Mouse (Mus musculus): ENCODE data around the gene Gbf1. TPM values are rescaled to one million over a fixed set of nuclear protein-coding genes. Genes with fewer than 3 reads are reported as not detected.
A peak's percentile ranks its signal among the peaks of the same experiment; 100 is the strongest.

Gene Gbf1
- polyA plus RNA-seq, 1 experiment = 51.5 TPM

- Histone ChIP-seq H3K9ac (ENCODE audit: low read depth, poor library complexity, severe bottlenecking) (peak overlapping the region; percentile 30), H3K4me1 (ENCODE audit: control insufficient read depth, insufficient read depth, low read length) (no peaks in the 10 kb centered on the region), H3K9me3 (replicated peaks; ENCODE audit: control insufficient read depth, insufficient read depth, low read length, poor library complexity, severe bottlenecking) (no peaks in the 10 kb centered on the region), H3K36me3 (ENCODE audit: control insufficient read depth, insufficient read depth, low read length, poor library complexity, severe bottlenecking) (no peaks in the 10 kb centered on the region), H3K27ac (ENCODE audit: insufficient read depth, low read length) (no peak overlapping the region), H3K27me3 (ENCODE audit: control insufficient read depth, insufficient read depth, low read length, poor library complexity, severe bottlenecking) (peaks cover 9% of the 10 kb centered on the region), H3K4me3 (ENCODE audit: low read depth, low read length) (peak overlapping the region; percentile 57)
- TF ChIP-seq CTCF (IDR thresholded peaks at IDR 0.05; ENCODE audit: low read depth, low read length) = no peak
- TF ChIP-seq EP300 (IDR thresholded peaks at IDR 0.05; ENCODE audit: insufficient read depth, low read depth, low read length) = no peak
- TF ChIP-seq POLR2A (IDR thresholded peaks at IDR 0.05; ENCODE audit: insufficient read depth, low read length) = no peak
Measured at GRCm38 (mm10) chr19:46316846-46317545, 164.7 kb downstream of the Gbf1 start.

GRCm38 (mm10) chr19:46317546-46317885 is 165.2 kb downstream of the Gbf1 start:
- Histone ChIP-seq H3K9ac (ENCODE audit: low read depth, poor library complexity, severe bottlenecking) (peak overlapping the region; percentile 30), H3K36me3 (ENCODE audit: control insufficient read depth, insufficient read depth, low read length, poor library complexity, severe bottlenecking) (no peaks in the 10 kb centered on the region), H3K27me3 (ENCODE audit: control insufficient read depth, insufficient read depth, low read length, poor library complexity, severe bottlenecking) (peaks cover 9% of the 10 kb centered on the region), H3K4me3 (ENCODE audit: low read depth, low read length) (peak overlapping the region; percentile 57), H3K9me3 (replicated peaks; ENCODE audit: control insufficient read depth, insufficient read depth, low read length, poor library complexity, severe bottlenecking) (no peaks in the 10 kb centered on the region), H3K4me1 (ENCODE audit: control insufficient read depth, insufficient read depth, low read length) (no peaks in the 10 kb centered on the region), H3K27ac (ENCODE audit: insufficient read depth, low read length) (no peak overlapping the region)
- no peak for TF ChIP-seq EP300 (IDR thresholded peaks at IDR 0.05; ENCODE audit: insufficient read depth, low read depth, low read length)
- TF ChIP-seq CTCF (IDR thresholded peaks at IDR 0.05; ENCODE audit: low read depth, low read length) = no peak
- no peak for TF ChIP-seq POLR2A (IDR thresholded peaks at IDR 0.05; ENCODE audit: insufficient read depth, low read length)

- TF ChIP-seq CTCF (IDR thresholded peaks at IDR 0.05; ENCODE audit: low read depth, low read length) (no peak), POLR2A (IDR thresholded peaks at IDR 0.05; ENCODE audit: insufficient read depth, low read length) (no peak), EP300 (IDR thresholded peaks at IDR 0.05; ENCODE audit: insufficient read depth, low read depth, low read length) (no peak)
- H3K9ac ChIP-seq (ENCODE audit: low read depth, poor library complexity, severe bottlenecking) = peak overlapping the region; percentile 30
- H3K4me1 ChIP-seq (ENCODE audit: control insufficient read depth, insufficient read depth, low read length) = no peaks in the 10 kb centered on the region
- H3K9me3 ChIP-seq (replicated peaks; ENCODE audit: control insufficient read depth, insufficient read depth, low read length, poor library complexity, severe bottlenecking) = no peaks in the 10 kb centered on the region
- H3K27ac ChIP-seq (ENCODE audit: insufficient read depth, low read length) = no peak overlapping the region
- H3K36me3 ChIP-seq (ENCODE audit: control insufficient read depth, insufficient read depth, low read length, poor library complexity, severe bottlenecking) = no peaks in the 10 kb centered on the region
- peak overlapping the region; percentile 31 for H3K4me3 ChIP-seq (ENCODE audit: low read depth, low read length)
- H3K27me3 ChIP-seq (ENCODE audit: control insufficient read depth, insufficient read depth, low read length, poor library complexity, severe bottlenecking) = peaks cover 9% of the 10 kb centered on the region
Measured at GRCm38 (mm10) chr19:46318031-46318471, 165.7 kb downstream of the Gbf1 start.

- TF ChIP-seq EP300 (IDR thresholded peaks at IDR 0.05; ENCODE audit: insufficient read depth, low read depth, low read length) (no peak), CTCF (IDR thresholded peaks at IDR 0.05; ENCODE audit: low read depth, low read length) (no peak), POLR2A (IDR thresholded peaks at IDR 0.05; ENCODE audit: insufficient read depth, low read length) (no peak)
- H3K4me1 ChIP-seq (ENCODE audit: control insufficient read depth, insufficient read depth, low read length) = no peaks in the 10 kb centered on the region
Measured at GRCm38 (mm10) chr19:46318586-46319378, 166.5 kb downstream of the Gbf1 start.

GRCm38 (mm10) chr19:46320076-46320785 is 167.9 kb downstream of the Gbf1 start:
- TF ChIP-seq POLR2A (IDR thresholded peaks at IDR 0.05; ENCODE audit: insufficient read depth, low read length) = no peak
- TF ChIP-seq EP300 (IDR thresholded peaks at IDR 0.05; ENCODE audit: insufficient read depth, low read depth, low read length) = no peak
- TF ChIP-seq CTCF (IDR thresholded peaks at IDR 0.05; ENCODE audit: low read depth, low read length) = no peak
- no peak overlapping the region for H3K27ac ChIP-seq (ENCODE audit: insufficient read depth, low read length)
- H3K4me3 ChIP-seq (ENCODE audit: low read depth, low read length) = no peak overlapping the region
- no peaks in the 10 kb centered on the region for H3K36me3 ChIP-seq (ENCODE audit: control insufficient read depth, insufficient read depth, low read length, poor library complexity, severe bottlenecking)
- H3K27me3 ChIP-seq (ENCODE audit: control insufficient read depth, insufficient read depth, low read length, poor library complexity, severe bottlenecking) = peaks cover 9% of the 10 kb centered on the region
- H3K9ac ChIP-seq (ENCODE audit: low read depth, poor library complexity, severe bottlenecking) = no peak overlapping the region
- H3K9me3 ChIP-seq (replicated peaks; ENCODE audit: control insufficient read depth, insufficient read depth, low read length, poor library complexity, severe bottlenecking) = no peaks in the 10 kb centered on the region
- H3K4me1 ChIP-seq (ENCODE audit: control insufficient read depth, insufficient read depth, low read length) = no peaks in the 10 kb centered on the region

More at GRCm38 (mm10) chr19:46318586-46319378, 166.5 kb downstream of the Gbf1 start:
- Histone ChIP-seq H3K36me3 (ENCODE audit: control insufficient read depth, insufficient read depth, low read length, poor library complexity, severe bottlenecking) (no peaks in the 10 kb centered on the region), H3K9me3 (replicated peaks; ENCODE audit: control insufficient read depth, insufficient read depth, low read length, poor library complexity, severe bottlenecking) (no peaks in the 10 kb centered on the region), H3K27ac (ENCODE audit: insufficient read depth, low read length) (no peak overlapping the region), H3K4me3 (ENCODE audit: low read depth, low read length) (no peak overlapping the region), H3K9ac (ENCODE audit: low read depth, poor library complexity, severe bottlenecking) (no peak overlapping the region), H3K27me3 (ENCODE audit: control insufficient read depth, insufficient read depth, low read length, poor library complexity, severe bottlenecking) (peaks cover 9% of the 10 kb centered on the region)

Measured in ES-Bruce4 (cell line).